Mouse (Mus musculus) small intestine, adult 2 months (tissue): Measurements from ENCODE around the gene Hras.

Experiments
- CTCF ChIP-seq: fragments of 200-500 bp; IDR thresholded peaks from 2 replicates; pipeline ENCODE4 v1.5.1; 2012; ENCODE audit warnings: low read depth, mild to moderate bottlenecking, control low read depth, inconsistent platforms, low read length, moderate library complexity, mixed read lengths; ENCODE audit not compliant: insufficient replicate concordance, insufficient read length; ENCODE audit errors: extremely low read depth
- POLR2A ChIP-seq: fragments of 200-500 bp; IDR thresholded peaks from 2 replicates; pipeline ENCODE4 v1.6.1; 2012; ENCODE audit warnings: low read depth, mild to moderate bottlenecking, control low read depth, inconsistent platforms, low read length, moderate library complexity

DNA sequence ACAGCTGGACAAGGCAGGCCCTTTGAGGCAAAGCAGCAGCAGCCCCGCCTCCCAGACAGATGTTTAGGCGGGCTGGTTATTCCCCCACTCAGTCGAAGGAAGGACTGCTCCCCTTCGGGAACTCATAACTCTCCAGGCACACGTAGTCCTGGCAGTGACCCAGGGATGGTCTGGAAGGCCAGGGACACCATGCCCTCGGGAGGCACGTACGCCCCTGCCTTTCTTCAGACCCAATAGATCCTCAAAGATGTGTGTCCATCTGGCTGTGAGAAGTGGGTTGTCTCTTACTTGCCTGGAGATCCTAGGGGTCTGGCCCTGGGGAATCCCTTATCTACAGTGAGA, 28.3 kb upstream of the Hras start:
- TF ChIP-seq CTCF (no peak), POLR2A (no peak)
